Mouse (Mus musculus) frontal cortex, adult (tissue): Measurements from ENCODE around the gene Uqcc1.
"Not testable (repeated sequence)": the region's sequence is repeated elsewhere in the genome, so short reads cannot be mapped to it uniquely, and the experiment has no call there.

Source experiments
- ATAC-seq: cut with Nextera tagmentation; 2 replicates; pipeline ENCODE4 v1.9.2; 2017; ENCODE audit warnings: mild to moderate bottlenecking, moderate library complexity, mixed read lengths; ENCODE audit not compliant: low TSS enrichment

Uqcc1 gene

GRCm38 (mm10) chr2:155860102-155860501, 70.0 kb downstream of the Uqcc1 start:
- no peak for ATAC-seq

DNA sequence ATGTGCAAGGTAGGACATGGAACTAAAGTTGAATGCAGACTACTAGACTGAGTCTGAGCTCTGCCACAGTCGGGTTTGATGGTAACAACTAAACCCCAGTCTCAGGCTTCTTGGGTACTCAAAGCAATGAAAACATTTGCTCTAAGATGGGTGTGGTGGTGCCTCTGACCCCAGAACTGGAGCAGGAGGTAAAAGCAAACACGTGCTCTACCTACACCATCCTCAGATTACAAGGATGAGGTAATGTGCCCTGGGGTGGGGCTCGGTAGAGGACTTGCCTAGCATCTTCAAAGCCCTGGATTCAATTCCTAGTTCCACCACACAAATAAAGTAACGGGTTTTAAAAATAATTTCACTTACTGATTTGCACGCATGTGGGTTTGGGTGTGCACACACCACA, 77.6 kb downstream of the Uqcc1 start:
- ATAC-seq = no peak

DNA sequence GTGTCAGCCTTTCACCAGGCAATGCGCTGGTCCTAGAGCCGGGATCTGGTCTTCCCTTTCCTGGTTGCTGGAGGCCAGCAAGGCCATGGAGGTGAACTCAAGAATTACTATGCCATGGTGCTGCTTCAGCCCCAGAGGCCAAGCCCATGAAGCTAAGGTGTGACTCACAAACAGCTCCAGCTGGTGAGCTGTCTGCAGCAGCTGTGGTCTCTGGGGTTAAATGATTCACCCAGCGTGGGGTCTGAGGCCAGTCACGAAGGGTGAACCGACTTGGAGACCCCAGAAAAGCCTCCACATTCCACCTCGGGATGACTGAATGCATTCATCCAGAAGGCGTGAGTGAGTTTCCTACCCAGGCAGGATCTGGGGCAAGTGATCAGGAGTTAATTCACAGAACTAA, 80.0 kb downstream of the Uqcc1 start:
- no peak for ATAC-seq

DNA sequence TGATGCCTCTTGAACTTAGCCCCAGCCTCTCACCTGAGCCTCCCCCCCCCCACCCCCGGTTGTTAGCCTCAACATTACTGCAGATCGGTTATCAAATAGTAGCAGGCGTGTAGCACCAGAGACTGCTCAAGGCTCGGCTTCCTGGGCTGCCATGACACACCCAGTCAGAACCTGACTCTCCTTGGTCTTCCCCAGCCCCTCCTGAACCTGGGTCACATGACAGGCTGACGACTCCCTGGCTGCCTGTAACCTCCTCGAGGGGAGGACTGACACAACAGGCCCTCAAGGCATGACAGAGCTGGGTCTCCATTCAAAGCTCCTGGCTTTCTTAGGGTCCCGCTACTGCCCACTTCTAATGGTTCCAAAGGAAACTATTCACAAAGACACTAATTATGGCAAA, 80.6 kb downstream of the Uqcc1 start:
- ATAC-seq = no peak

- ATAC-seq = peak; percentile 78
Measured at GRCm38 (mm10) chr2:155848291-155848690, 81.8 kb downstream of the Uqcc1 start.

GRCm38 (mm10) chr2:155846930-155847329, 83.2 kb downstream of the Uqcc1 start:
- no peak for ATAC-seq

GRCm38 (mm10) chr2:155838961-155839360, 91.1 kb downstream of the Uqcc1 start:
- no peak for ATAC-seq

DNA sequence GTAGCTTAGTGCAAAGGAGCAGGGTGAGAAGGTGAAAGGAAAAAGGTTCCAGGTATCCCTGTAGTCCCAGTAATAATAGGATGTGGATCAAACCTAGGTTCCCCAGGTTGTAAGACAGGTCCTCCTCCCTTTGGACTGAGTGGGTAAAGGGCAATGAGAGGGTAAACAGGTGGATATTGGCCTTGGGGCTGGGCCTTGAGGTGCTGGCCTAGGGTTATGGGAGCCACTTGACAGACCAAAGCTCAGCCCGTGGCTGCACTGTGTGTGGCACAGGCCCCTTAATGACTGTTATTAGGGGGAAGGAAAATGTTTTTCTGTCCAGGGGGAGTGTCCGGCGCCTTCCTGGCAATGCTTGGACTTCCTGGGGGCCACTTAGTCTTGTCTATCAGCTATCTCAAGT, 92.1 kb downstream of the Uqcc1 start:
- no peak for ATAC-seq

- no peak for ATAC-seq
Measured at GRCm38 (mm10) chr2:155834732-155835131, 95.4 kb downstream of the Uqcc1 start, which contains the start of gene Fam83c. Gene Fam83c, minus strand, starts transcription at chr2:155834854.

DNA sequence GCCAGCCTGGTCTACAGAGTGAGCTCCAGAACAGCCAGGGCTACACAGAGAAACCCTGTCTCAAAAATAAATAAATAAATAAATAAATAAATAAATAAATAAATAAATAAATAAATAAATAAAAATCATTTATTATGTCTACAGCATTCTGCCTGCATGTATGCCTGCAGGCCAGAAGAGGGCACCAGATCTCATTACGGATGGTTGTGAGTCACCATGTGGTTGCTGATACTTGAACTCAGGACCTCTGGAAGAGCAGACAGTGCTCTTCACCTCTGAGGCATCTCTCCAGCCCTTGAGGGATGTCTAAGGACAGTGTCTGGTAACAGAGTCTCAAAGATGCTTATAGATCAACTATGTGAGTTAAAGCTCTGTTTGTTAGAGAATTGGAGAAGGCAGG, 98.0 kb downstream of the Uqcc1 start:
- not testable (repeated sequence) for ATAC-seq

DNA sequence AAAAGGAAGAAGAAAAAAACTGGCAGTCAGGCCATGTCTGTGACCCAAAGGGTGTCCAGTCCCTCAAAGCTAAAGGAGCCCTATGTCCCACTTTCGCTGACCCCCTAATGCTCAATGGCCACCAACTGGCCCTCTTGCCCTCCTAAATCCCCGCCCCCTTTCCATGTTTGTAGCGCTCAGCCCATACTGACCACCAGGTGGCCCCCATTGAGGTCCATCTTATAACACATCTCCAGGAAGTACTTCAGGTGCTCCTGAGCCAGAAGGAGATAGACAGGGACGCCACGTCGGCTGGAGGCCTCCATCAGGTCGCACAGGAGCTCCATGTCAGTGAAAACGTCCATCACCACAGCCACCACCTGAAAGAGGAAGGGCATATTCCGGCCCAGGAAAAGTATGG, 98.8 kb downstream of the Uqcc1 start:
- ATAC-seq = no peak

DNA sequence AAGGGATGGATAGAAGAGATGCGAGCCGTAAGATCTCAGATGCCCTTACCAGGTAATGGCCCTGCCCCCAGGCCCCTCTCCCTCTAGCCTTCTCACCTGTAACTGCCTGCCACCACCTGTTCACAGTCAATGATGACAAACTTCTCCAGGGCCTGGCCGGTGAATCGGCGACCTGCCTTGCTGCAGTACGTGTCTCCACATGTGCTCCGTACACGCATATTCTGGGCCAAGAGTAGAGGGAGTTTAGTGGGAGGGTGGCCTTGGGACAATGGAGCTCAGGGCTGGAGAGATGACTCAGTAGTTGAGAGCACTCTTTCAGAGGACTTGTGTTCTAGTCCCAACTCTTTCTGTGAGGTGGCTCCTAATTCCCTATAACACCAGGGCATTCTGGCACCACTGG, 99.3 kb downstream of the Uqcc1 start:
- ATAC-seq = no peak

DNA sequence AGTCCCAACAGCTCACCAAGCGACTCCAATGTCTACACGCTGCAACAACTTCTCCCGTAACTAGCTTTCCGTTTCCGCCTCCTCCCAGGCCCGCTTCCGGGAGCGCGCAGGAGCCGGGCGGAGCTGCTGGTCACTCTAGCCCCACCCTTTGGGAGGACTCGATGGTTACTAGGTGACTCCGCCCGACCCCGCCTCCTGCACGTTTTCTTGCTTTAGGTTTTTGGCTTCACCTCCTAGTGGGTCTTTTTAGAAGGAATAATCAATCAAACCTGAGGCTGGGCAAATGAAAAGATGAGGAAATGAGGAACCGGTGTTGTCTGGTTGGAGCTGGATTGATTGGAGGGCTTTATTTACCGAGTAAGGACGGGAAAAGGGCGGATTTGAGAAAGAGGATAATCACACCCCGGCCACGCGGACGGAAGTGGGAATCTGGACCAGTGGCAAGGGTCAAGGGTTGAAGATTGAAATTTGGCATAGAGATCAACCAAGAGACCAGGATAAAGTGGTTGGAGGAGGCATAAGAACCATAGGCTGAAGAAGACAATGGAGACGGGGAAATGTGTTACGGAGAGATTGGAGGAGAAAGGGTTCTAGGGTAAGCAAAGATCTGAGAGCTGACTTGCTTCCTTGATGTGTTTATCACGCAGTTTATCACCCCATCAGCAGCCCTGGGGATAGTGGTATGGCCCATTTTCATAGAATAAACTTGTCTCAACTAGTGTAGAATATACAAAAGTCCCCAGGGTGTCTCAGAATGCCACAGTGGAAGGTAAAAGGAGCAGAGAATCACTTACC, 103.3 kb downstream of the Uqcc1 start, which contains the start of gene Eif6:
TSS of gene Eif6 (minus strand) at position 296 of the 795 bp plus-strand sequence.
- ATAC-seq = peak; percentile 92

GRCm38 (mm10) chr2:155825904-155826629, 104.0 kb downstream of the Uqcc1 start:
- 0 out of 2 replicates have a peak, but pooled peaks have one; percentile 20 for ATAC-seq

DNA sequence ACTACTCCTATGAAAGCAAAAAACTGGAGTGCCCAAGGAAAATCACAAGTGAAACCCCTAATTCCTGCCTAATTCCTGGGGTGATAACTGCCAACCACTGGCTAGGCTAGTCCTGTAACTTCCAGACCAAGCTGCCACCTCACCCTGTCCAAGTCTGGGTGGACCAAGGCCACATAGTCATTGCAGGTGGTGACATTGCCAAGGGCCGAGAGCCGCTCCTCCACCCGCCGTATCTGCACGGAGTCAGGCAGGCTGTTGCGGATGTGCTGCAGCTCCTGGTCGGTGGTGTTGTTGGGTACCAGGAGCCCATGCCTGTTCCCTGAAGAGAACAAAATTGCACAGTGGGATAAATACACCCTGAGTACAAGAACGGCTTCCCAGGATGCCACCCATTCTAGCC, 106.4 kb downstream of the Uqcc1 start:
- ATAC-seq = no peak

- ATAC-seq = no peak
Measured at GRCm38 (mm10) chr2:155820779-155821178, 109.3 kb downstream of the Uqcc1 start.

GRCm38 (mm10) chr2:155819449-155820251, 110.5 kb downstream of the Uqcc1 start:
- peak; percentile 5; the same call in 1 of the 2 replicates for ATAC-seq

GRCm38 (mm10) chr2:155819392-155819448, 110.9 kb downstream of the Uqcc1 start, which contains the start of gene BC029722:
Gene BC029722, minus strand, starts transcription at chr2:155819426.
- no peak for ATAC-seq

GRCm38 (mm10) chr2:155818596-155819391, 111.3 kb downstream of the Uqcc1 start:
- peak; percentile 85 for ATAC-seq

DNA sequence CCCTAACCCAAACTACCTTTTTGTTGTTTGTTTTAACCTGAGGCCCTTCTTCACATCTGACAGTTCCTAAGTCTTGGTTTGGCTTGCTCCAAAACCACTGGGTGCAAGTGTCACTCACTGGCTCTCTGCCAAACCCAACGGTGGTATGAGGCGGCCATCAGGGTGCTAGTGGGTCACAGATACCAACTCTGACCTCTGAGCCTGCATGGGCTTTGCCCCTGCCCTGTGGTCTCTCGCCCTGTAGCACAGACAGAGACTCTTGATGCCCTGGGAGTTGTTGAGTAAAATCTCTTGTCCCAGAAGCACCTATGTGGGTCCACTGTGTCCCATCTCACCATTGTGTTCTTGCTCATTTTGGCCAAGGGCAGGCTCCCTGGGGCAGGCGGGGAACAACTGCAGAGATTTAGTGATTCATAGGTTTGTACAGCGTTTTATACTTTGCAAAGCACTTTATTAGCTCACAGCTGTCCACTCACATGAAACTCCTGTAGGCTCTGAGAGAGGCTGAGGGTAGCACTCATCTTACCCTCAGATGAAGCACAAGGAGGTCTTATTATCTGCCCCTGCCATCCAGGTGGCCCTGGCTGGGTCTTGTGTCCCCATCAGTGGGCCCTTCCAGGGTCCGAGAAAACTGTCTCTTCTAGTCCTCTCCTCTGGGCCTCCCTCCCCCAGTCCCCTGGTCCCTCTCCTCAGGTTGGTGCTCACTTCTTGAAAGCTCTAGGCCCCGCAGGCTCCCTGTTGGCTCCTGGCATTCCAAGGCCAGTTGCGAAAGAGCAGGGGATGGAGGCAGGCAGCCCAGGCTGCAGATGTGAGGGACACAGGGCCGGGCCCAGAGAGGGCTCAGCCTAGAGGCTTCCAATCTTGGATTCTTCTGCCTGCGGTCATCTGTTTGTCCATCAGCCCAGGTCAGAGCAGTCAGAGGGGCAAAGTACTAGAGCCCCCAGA, 112.5 kb downstream of the Uqcc1 start:
- no peak for ATAC-seq

DNA sequence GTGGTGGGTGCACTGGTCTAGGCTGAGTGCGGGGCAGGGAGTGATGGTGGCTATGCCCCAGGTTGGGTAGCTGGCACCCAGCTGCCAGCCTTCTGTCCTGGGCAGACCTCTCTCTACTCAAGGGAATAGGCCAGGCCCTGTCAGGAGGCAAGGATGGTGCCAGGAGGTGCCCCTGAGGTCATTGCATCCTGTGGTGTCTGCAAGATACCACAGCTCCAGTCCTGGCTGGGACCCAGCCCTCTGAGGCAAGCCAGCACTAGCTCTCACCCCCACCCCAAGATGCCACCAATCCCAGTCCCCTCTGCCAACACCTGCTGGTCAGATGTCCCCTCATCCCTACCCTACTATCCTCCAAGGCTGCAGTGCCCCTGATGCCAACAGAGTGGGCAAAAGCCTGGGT, 113.9 kb downstream of the Uqcc1 start:
- ATAC-seq = no peak
